Mouse (Mus musculus): Measurements from ENCODE around the gene Rasgrf1. TPM values are rescaled to one million over a fixed set of nuclear protein-coding genes. Genes with fewer than 3 reads are reported as not detected.
A peak's percentile ranks its signal among the peaks of the same experiment; 100 is the strongest.

Gene Rasgrf1
- polyA plus RNA-seq, 1 experiment = 6.0 TPM

GRCm38 (mm10) chr9:89940428-89940827 is 30.7 kb downstream of the Rasgrf1 start:
- TF ChIP-seq CTCF (IDR thresholded peaks at IDR 0.05; ENCODE audit: borderline replicate concordance, extremely low read depth, insufficient read depth, insufficient read length) (no peak), POLR2A (IDR thresholded peaks at IDR 0.05; ENCODE audit: borderline replicate concordance, extremely low read depth, insufficient read depth, insufficient read length, poor library complexity, severe bottlenecking) (no peak)
- no peak for DNase-seq (ENCODE audit: low read depth)

- DNase-seq (ENCODE audit: low read depth) = no peak
- TF ChIP-seq CTCF (IDR thresholded peaks at IDR 0.05; ENCODE audit: borderline replicate concordance, extremely low read depth, insufficient read depth, insufficient read length) = no peak
- no peak for TF ChIP-seq POLR2A (IDR thresholded peaks at IDR 0.05; ENCODE audit: borderline replicate concordance, extremely low read depth, insufficient read depth, insufficient read length, poor library complexity, severe bottlenecking)
Observed at GRCm38 (mm10) chr9:89946830-89947229, 37.1 kb downstream of the Rasgrf1 start.

GRCm38 (mm10) chr9:89948602-89949001 is 38.9 kb downstream of the Rasgrf1 start:
- DNase-seq (ENCODE audit: low read depth) = no peak
- TF ChIP-seq POLR2A (IDR thresholded peaks at IDR 0.05; ENCODE audit: borderline replicate concordance, extremely low read depth, insufficient read depth, insufficient read length, poor library complexity, severe bottlenecking) (no peak), CTCF (IDR thresholded peaks at IDR 0.05; ENCODE audit: borderline replicate concordance, extremely low read depth, insufficient read depth, insufficient read length) (no peak)

GRCm38 (mm10) chr9:89953596-89954215 is 44.0 kb downstream of the Rasgrf1 start:
- TF ChIP-seq CTCF (IDR thresholded peaks at IDR 0.05; ENCODE audit: borderline replicate concordance, extremely low read depth, insufficient read depth, insufficient read length) = no peak
- TF ChIP-seq POLR2A (IDR thresholded peaks at IDR 0.05; ENCODE audit: borderline replicate concordance, extremely low read depth, insufficient read depth, insufficient read length, poor library complexity, severe bottlenecking) = no peak
- no peak for DNase-seq (ENCODE audit: low read depth)

GRCm38 (mm10) chr9:89954860-89955479 is 45.3 kb downstream of the Rasgrf1 start:
- TF ChIP-seq CTCF (IDR thresholded peaks at IDR 0.05; ENCODE audit: borderline replicate concordance, extremely low read depth, insufficient read depth, insufficient read length) (no peak), POLR2A (IDR thresholded peaks at IDR 0.05; ENCODE audit: borderline replicate concordance, extremely low read depth, insufficient read depth, insufficient read length, poor library complexity, severe bottlenecking) (no peak)
- DNase-seq (ENCODE audit: low read depth) = no peak

- TF ChIP-seq CTCF (IDR thresholded peaks at IDR 0.05; ENCODE audit: borderline replicate concordance, extremely low read depth, insufficient read depth, insufficient read length) = no peak
- TF ChIP-seq POLR2A (IDR thresholded peaks at IDR 0.05; ENCODE audit: borderline replicate concordance, extremely low read depth, insufficient read depth, insufficient read length, poor library complexity, severe bottlenecking) = no peak
- DNase-seq (ENCODE audit: low read depth) = no peak
Observed at GRCm38 (mm10) chr9:89958959-89959358, 49.3 kb downstream of the Rasgrf1 start.

- no peak for DNase-seq (ENCODE audit: low read depth)
- TF ChIP-seq CTCF (IDR thresholded peaks at IDR 0.05; ENCODE audit: borderline replicate concordance, extremely low read depth, insufficient read depth, insufficient read length) = no peak
- no peak for TF ChIP-seq POLR2A (IDR thresholded peaks at IDR 0.05; ENCODE audit: borderline replicate concordance, extremely low read depth, insufficient read depth, insufficient read length, poor library complexity, severe bottlenecking)
Observed at GRCm38 (mm10) chr9:89964091-89964490, 54.4 kb downstream of the Rasgrf1 start.

- no peak for TF ChIP-seq POLR2A (IDR thresholded peaks at IDR 0.05; ENCODE audit: borderline replicate concordance, extremely low read depth, insufficient read depth, insufficient read length, poor library complexity, severe bottlenecking)
- no peak for TF ChIP-seq CTCF (IDR thresholded peaks at IDR 0.05; ENCODE audit: borderline replicate concordance, extremely low read depth, insufficient read depth, insufficient read length)
- DNase-seq (ENCODE audit: low read depth) = no peak
Observed at GRCm38 (mm10) chr9:89967716-89968115, 58.0 kb downstream of the Rasgrf1 start.

GRCm38 (mm10) chr9:89968836-89969450 is 59.2 kb downstream of the Rasgrf1 start:
- TF ChIP-seq POLR2A (IDR thresholded peaks at IDR 0.05; ENCODE audit: borderline replicate concordance, extremely low read depth, insufficient read depth, insufficient read length, poor library complexity, severe bottlenecking) = no peak
- TF ChIP-seq CTCF (IDR thresholded peaks at IDR 0.05; ENCODE audit: borderline replicate concordance, extremely low read depth, insufficient read depth, insufficient read length) = peak; percentile 22; the same call in 1 of the 2 replicates
- DNase-seq (ENCODE audit: low read depth) = no peak

- TF ChIP-seq CTCF (IDR thresholded peaks at IDR 0.05; ENCODE audit: borderline replicate concordance, extremely low read depth, insufficient read depth, insufficient read length) = no peak
- TF ChIP-seq POLR2A (IDR thresholded peaks at IDR 0.05; ENCODE audit: borderline replicate concordance, extremely low read depth, insufficient read depth, insufficient read length, poor library complexity, severe bottlenecking) = no peak
- no peak for DNase-seq (ENCODE audit: low read depth)
Observed at GRCm38 (mm10) chr9:89970271-89970670, 60.6 kb downstream of the Rasgrf1 start.

GRCm38 (mm10) chr9:89970886-89971486 is 61.3 kb downstream of the Rasgrf1 start:
- TF ChIP-seq CTCF (IDR thresholded peaks at IDR 0.05; ENCODE audit: borderline replicate concordance, extremely low read depth, insufficient read depth, insufficient read length) (no peak), POLR2A (IDR thresholded peaks at IDR 0.05; ENCODE audit: borderline replicate concordance, extremely low read depth, insufficient read depth, insufficient read length, poor library complexity, severe bottlenecking) (no peak)
- DNase-seq (ENCODE audit: low read depth) = no peak
